Comparison of ENCODE assay signal across 8 mouse cellular contexts in the genomic region with DNA sequence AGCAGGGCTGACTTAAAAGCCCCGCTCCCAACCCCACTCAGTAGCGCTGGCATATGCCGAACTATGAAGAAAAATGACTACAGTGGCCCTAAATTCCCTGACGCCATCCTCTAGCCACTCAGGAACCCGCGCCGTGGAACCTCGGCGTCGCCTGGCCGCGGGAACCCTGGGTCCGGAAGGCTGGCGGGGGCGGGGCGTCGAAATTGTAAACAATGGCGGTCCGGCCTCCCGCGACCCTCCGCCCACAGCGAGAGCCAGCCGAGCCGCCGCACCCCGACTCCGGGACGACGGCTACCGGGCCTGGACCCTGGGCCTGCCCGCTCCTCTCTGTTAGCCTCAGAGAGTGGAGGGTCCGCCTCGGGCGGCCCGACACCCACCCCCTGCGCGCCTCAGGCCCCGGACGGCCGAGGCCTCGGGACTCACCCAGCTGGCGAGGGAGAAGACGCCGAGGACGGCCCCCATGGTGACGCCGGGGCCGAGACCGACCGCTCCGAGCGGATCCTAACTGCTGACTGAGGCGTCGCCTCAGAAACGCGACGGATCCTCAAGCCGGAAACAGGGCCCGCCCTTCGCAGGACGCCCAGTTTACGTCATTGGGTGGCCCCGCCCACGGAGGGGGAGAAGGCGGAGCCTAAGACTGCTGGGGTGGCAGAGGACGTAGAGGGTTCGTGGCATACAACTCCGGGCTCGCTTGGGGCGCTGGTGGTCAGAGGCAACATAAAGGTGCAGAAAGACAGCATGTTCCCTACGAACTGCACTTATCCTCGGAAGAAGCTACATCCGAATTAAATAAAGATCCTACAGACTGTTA. TPM values are rescaled to one million over a fixed set of nuclear protein-coding genes. Genes with fewer than 3 reads are reported as not detected.
A peak's percentile ranks its signal among the peaks of the same experiment; 100 is the strongest.
DNase-seq lines count a peak whose midpoint lies in the region; ATAC-seq and TF ChIP-seq lines count a peak whose summit lies in the region.

A gene (minus strand): TSS at position 557 of the 811 bp plus-strand sequence.

- H3K9ac ChIP-seq in heart, embryonic 12.5 days, result peak within 1 kb of the TSS; percentile 98
- peak within 1 kb of the TSS; percentile 98 for H3K9ac ChIP-seq in kidney, postnatal 0 days (ENCODE audit: low read depth, low read length)
- peak within 1 kb of the TSS; percentile 82 for H3K9ac ChIP-seq in liver, embryonic 11.5 days (ENCODE audit: low read depth, low read length)
- peak within 1 kb of the TSS; percentile 86 for H3K9ac ChIP-seq in stomach, embryonic 14.5 days (replicated peaks; ENCODE audit: low read depth, low read length)

- no peaks in the 10 kb centered on the region for H3K36me3 ChIP-seq in C2C12 (ENCODE audit: control insufficient read depth, insufficient read depth)
- H3K36me3 ChIP-seq in erythroblast, embryonic 14.5 days (ENCODE audit: control insufficient read depth), result peaks cover 44% of the 10 kb centered on the region
- 0 out of 2 replicates have a peak, but pooled peaks cover 7% of the 10 kb centered on the region for H3K36me3 ChIP-seq in heart, embryonic 12.5 days
- no peaks in the 10 kb centered on the region for H3K36me3 ChIP-seq in kidney, postnatal 0 days (ENCODE audit: insufficient read depth, low read length)
- H3K36me3 ChIP-seq in liver, embryonic 11.5 days (ENCODE audit: control insufficient read depth, insufficient read depth, low read length), result peaks cover 11% of the 10 kb centered on the region; the same call in 1 of the 2 replicates
- no peaks in the 10 kb centered on the region for H3K36me3 ChIP-seq in stomach, embryonic 14.5 days (ENCODE audit: control insufficient read depth, insufficient read depth, low read length)

- H3K4me2 ChIP-seq in heart, embryonic 12.5 days, result peak within 1 kb of the TSS; percentile 73
- H3K4me2 ChIP-seq in kidney, postnatal 0 days (ENCODE audit: low read length), result peak within 1 kb of the TSS; percentile 66
- H3K4me2 ChIP-seq in liver, embryonic 11.5 days, result peak within 1 kb of the TSS; percentile 79
- peak within 1 kb of the TSS; percentile 49 for H3K4me2 ChIP-seq in stomach, embryonic 14.5 days (replicated peaks; ENCODE audit: low read depth, low read length)

- DNase-seq in brain, embryonic 14.5 days (ENCODE audit: low read depth), result peak; percentile 99
- DNase-seq in kidney, postnatal 0 days (ENCODE audit: low spot score), result peak; percentile 98
- peak; percentile 100 for DNase-seq in liver, embryonic 11.5 days (ENCODE audit: low spot score)
- peak; percentile 100 for DNase-seq in naive thymus-derived CD4-positive, alpha-beta T cell, adult 2 months (ENCODE audit: low read depth)

- no peaks in the 10 kb centered on the region for H3K27me3 ChIP-seq in C2C12 (ENCODE audit: control insufficient read depth, insufficient read depth, insufficient read length)
- no peaks in the 10 kb centered on the region for H3K27me3 ChIP-seq in erythroblast, embryonic 14.5 days (ENCODE audit: control insufficient read depth)
- H3K27me3 ChIP-seq in heart, embryonic 12.5 days (replicated peaks), result no peaks in the 10 kb centered on the region
- H3K27me3 ChIP-seq in kidney, postnatal 0 days (ENCODE audit: insufficient read depth, low read length), result no peaks in the 10 kb centered on the region
- H3K27me3 ChIP-seq in liver, embryonic 11.5 days (replicated peaks; ENCODE audit: control insufficient read depth, insufficient read depth, low read length), result no peaks in the 10 kb centered on the region
- no peaks in the 10 kb centered on the region for H3K27me3 ChIP-seq in stomach, embryonic 14.5 days (ENCODE audit: control insufficient read depth, insufficient read depth, low read length)

- H3K79me2 ChIP-seq in C2C12 (ENCODE audit: control insufficient read depth, insufficient read depth), result peaks cover 48% of the 10 kb centered on the region

- TF ChIP-seq POLR2A in brain, embryonic 14.5 days (IDR thresholded peaks at IDR 0.05; ENCODE audit: borderline replicate concordance, extremely low read depth, insufficient read depth, insufficient read length, poor library complexity, severe bottlenecking), result peak; percentile 88; the same call in 1 of the 2 replicates

- H3K4me1 ChIP-seq in erythroblast, embryonic 14.5 days (ENCODE audit: control insufficient read depth), result peaks cover 45% of the 10 kb centered on the region
- H3K4me1 ChIP-seq in heart, embryonic 12.5 days (replicated peaks), result peaks cover 44% of the 10 kb centered on the region
- peaks cover 8% of the 10 kb centered on the region for H3K4me1 ChIP-seq in kidney, postnatal 0 days (replicated peaks; ENCODE audit: insufficient read depth, low read length)
- peaks cover 37% of the 10 kb centered on the region for H3K4me1 ChIP-seq in liver, embryonic 11.5 days (replicated peaks; ENCODE audit: control insufficient read depth, insufficient read depth, low read length)
- peaks cover 13% of the 10 kb centered on the region for H3K4me1 ChIP-seq in stomach, embryonic 14.5 days (ENCODE audit: control insufficient read depth, insufficient read depth, low read length)

- peak within 1 kb of the TSS; percentile 100 for H3K27ac ChIP-seq in heart, embryonic 12.5 days (ENCODE audit: poor library complexity, severe bottlenecking)
- peak within 1 kb of the TSS; percentile 100 for H3K27ac ChIP-seq in kidney, postnatal 0 days
- H3K27ac ChIP-seq in liver, embryonic 11.5 days (ENCODE audit: low read depth, low read length), result peak within 1 kb of the TSS; percentile 98
- peak within 1 kb of the TSS; percentile 99 for H3K27ac ChIP-seq in stomach, embryonic 14.5 days (ENCODE audit: low read length)

- peak; percentile 17 for TF ChIP-seq CTCF in C2C12 (IDR thresholded peaks at IDR 0.05; ENCODE audit: control insufficient read depth, insufficient read depth, insufficient read length)
- TF ChIP-seq CTCF in brain, embryonic 14.5 days (IDR thresholded peaks at IDR 0.05; ENCODE audit: borderline replicate concordance, extremely low read depth, insufficient read depth, insufficient read length), result peak; percentile 49; the same call in 1 of the 2 replicates
- peak; percentile 57 for TF ChIP-seq CTCF in kidney, postnatal 0 days (IDR thresholded peaks at IDR 0.05; ENCODE audit: low read depth)

- WGBS in heart, embryonic 12.5 days, result under 1% methylated on average over 74 of the region's 74 CpGs
- WGBS in kidney, postnatal 0 days, result under 1% methylated on average over 74 of the region's 74 CpGs
- WGBS in liver, embryonic 11.5 days, result under 1% methylated on average over 73 of the region's 74 CpGs
- under 1% methylated on average over 73 of the region's 74 CpGs for WGBS in stomach, embryonic 14.5 days

- no peaks in the 10 kb centered on the region for H3K9me3 ChIP-seq in erythroblast, embryonic 14.5 days (ENCODE audit: control insufficient read depth, low read length)
- no peaks in the 10 kb centered on the region for H3K9me3 ChIP-seq in heart, embryonic 12.5 days (replicated peaks)
- H3K9me3 ChIP-seq in kidney, postnatal 0 days (replicated peaks; ENCODE audit: low read length), result no peaks in the 10 kb centered on the region
- no peaks in the 10 kb centered on the region for H3K9me3 ChIP-seq in liver, embryonic 11.5 days (ENCODE audit: control insufficient read depth, low read length)
- no peaks in the 10 kb centered on the region; the same call in 1 of the 2 replicates for H3K9me3 ChIP-seq in stomach, embryonic 14.5 days (ENCODE audit: control insufficient read depth, low read depth, low read length)

- peak within 1 kb of the TSS; percentile 80 for H3ac ChIP-seq in C2C12 (ENCODE audit: control insufficient read depth, insufficient read length, low read depth)

- H3K4me3 ChIP-seq in C2C12 (ENCODE audit: insufficient read depth, poor library complexity, severe bottlenecking), result peak within 1 kb of the TSS; percentile 80
- H3K4me3 ChIP-seq in erythroblast, embryonic 14.5 days (replicated peaks), result peak within 1 kb of the TSS; percentile 95
- H3K4me3 ChIP-seq in heart, embryonic 12.5 days, result peak within 1 kb of the TSS; percentile 97
- H3K4me3 ChIP-seq in kidney, postnatal 0 days (replicated peaks; ENCODE audit: low read depth, low read length), result peak within 1 kb of the TSS; percentile 94
- H3K4me3 ChIP-seq in liver, embryonic 11.5 days (ENCODE audit: low read depth, low read length), result peak within 1 kb of the TSS; percentile 75
- peak within 1 kb of the TSS; percentile 87 for H3K4me3 ChIP-seq in stomach, embryonic 14.5 days (ENCODE audit: low read depth, low read length)

- peak; percentile 95 for ATAC-seq in heart, embryonic 12.5 days (ENCODE audit: insufficient number of reproducible peaks, low FRiP score)
- peak; percentile 97 for ATAC-seq in kidney, postnatal 0 days (replicated peaks; ENCODE audit: low FRiP score, low read depth)
- ATAC-seq in liver, embryonic 11.5 days (replicated peaks; ENCODE audit: low FRiP score), result peak; percentile 90
- peak; percentile 94 for ATAC-seq in stomach, embryonic 14.5 days (ENCODE audit: insufficient number of reproducible peaks, insufficient read depth, low FRiP score, low read depth)

- peaks cover 18% of the 10 kb centered on the region for H3K79me3 ChIP-seq in C2C12 (ENCODE audit: low read depth)

TF ChIP-seq in C2C12, 6 proteins besides CTCF, POLR2A, EP300 and RAD21:
- TF ChIP-seq USF1 (IDR thresholded peaks at IDR 0.05; ENCODE audit: low read depth) (no peak), FOSL1 (IDR thresholded peaks at IDR 0.05; ENCODE audit: insufficient read depth, low read length, poor library complexity, severe bottlenecking) (no peak), MAX (IDR thresholded peaks at IDR 0.05) (no peak)

RNA-seq across cellular contexts. Expression of the gene that starts here (rescaled TPM):
- polyA plus RNA-seq in C2C12 (2012; fragmentation: generic; extraction: Trizol), result 29.4 TPM
- 88.3 and 93.9 TPM in 2 replicates for polyA plus RNA-seq in brain, embryonic 14.5 days (2012; rRNA removed)
- polyA plus RNA-seq in erythroblast, embryonic 14.5 days (2012), result 13.2 and 20.3 TPM in 2 replicates
- polyA plus RNA-seq in heart, embryonic 12.5 days (2016; fragmentation: Nextera tagmentation; extraction: Ambion mirVana), result 67.7 and 76.7 TPM in 2 replicates
- 66.6 and 72.5 TPM in 2 replicates for polyA plus RNA-seq in kidney, postnatal 0 days (2015; fragmentation: Nextera tagmentation; extraction: Ambion mirVana)
- polyA plus RNA-seq in liver, embryonic 11.5 days (2014; fragmentation: Nextera tagmentation; extraction: Ambion mirVana), result 116 TPM in 2 replicates
- polyA plus RNA-seq in stomach, embryonic 14.5 days (2014; fragmentation: Nextera tagmentation; extraction: Ambion mirVana), result 46.2 and 52.7 TPM in 2 replicates

Comparison
In these comparisons a context has a peak if more than half of its experiments do, and no peak if none do; other contexts are left out.
1. Peak in every context shown above with its lines: DNase-seq, ATAC-seq, H3K4me3 ChIP-seq and H3K27ac ChIP-seq.